Mouse (Mus musculus): ENCODE data around the gene Slc39a11. TPM values are rescaled to one million over a fixed set of nuclear protein-coding genes. Genes with fewer than 3 reads are reported as not detected.
A peak's percentile ranks its signal among the peaks of the same experiment; 100 is the strongest.

Gene Slc39a11
- polyA plus RNA-seq, 1 experiment from 2014 or later = 15.1 TPM

- no peaks in the 10 kb centered on the region for H3K4me1 ChIP-seq (ENCODE audit: insufficient read depth, low read depth, low read length)
- no peak overlapping the region for H3K27ac ChIP-seq (ENCODE audit: low read length)
- TF ChIP-seq EP300 (IDR thresholded peaks at IDR 0.05) = no peak
- no peak for TF ChIP-seq CTCF (IDR thresholded peaks at IDR 0.05)
- ATAC-seq = no peak
- no peaks in the 10 kb centered on the region for H3K27me3 ChIP-seq (replicated peaks; ENCODE audit: insufficient read depth, low read length)
- WGBS = 70% methylated on average over 9 of the region's 9 CpGs
- no peak overlapping the region for H3K9ac ChIP-seq (replicated peaks; ENCODE audit: low read depth)
- H3K9me3 ChIP-seq (ENCODE audit: low read length) = no peaks in the 10 kb centered on the region
- no peak overlapping the region for H3K4me2 ChIP-seq (replicated peaks; ENCODE audit: low read depth, low read length)
- no peak for DNase-seq (ENCODE audit: low spot score)
- no peaks in the 10 kb centered on the region for H3K36me3 ChIP-seq (ENCODE audit: insufficient read depth, low read length)
- no peak overlapping the region for H3K4me3 ChIP-seq (ENCODE audit: low read depth, low read length)
These were observed 224.0 kb downstream of the Slc39a11 start for GRCm38 (mm10) chr11:113425882-113426281.

- Histone ChIP-seq H3K4me1 (ENCODE audit: insufficient read depth, low read depth, low read length) (no peaks in the 10 kb centered on the region), H3K4me2 (replicated peaks; ENCODE audit: low read depth, low read length) (no peak overlapping the region), H3K27me3 (replicated peaks; ENCODE audit: insufficient read depth, low read length) (no peaks in the 10 kb centered on the region), H3K4me3 (ENCODE audit: low read depth, low read length) (no peak overlapping the region), H3K27ac (ENCODE audit: low read length) (no peak overlapping the region), H3K9me3 (ENCODE audit: low read length) (no peaks in the 10 kb centered on the region), H3K36me3 (ENCODE audit: insufficient read depth, low read length) (no peaks in the 10 kb centered on the region), H3K9ac (replicated peaks; ENCODE audit: low read depth) (no peak overlapping the region)
- TF ChIP-seq EP300 (IDR thresholded peaks at IDR 0.05) = no peak
- TF ChIP-seq CTCF (IDR thresholded peaks at IDR 0.05) = no peak
- DNase-seq (ENCODE audit: low spot score) (no peak), ATAC-seq (no peak)
- WGBS = 67% methylated on average over 3 of the region's 3 CpGs
These were observed 224.4 kb downstream of the Slc39a11 start for GRCm38 (mm10) chr11:113425454-113425853.

GRCm38 (mm10) chr11:113424765-113425164 lies 225.1 kb downstream of the Slc39a11 start:
- no peak overlapping the region for H3K4me2 ChIP-seq (replicated peaks; ENCODE audit: low read depth, low read length)
- H3K4me3 ChIP-seq (ENCODE audit: low read depth, low read length) = no peak overlapping the region
- H3K9me3 ChIP-seq (ENCODE audit: low read length) = no peaks in the 10 kb centered on the region
- H3K36me3 ChIP-seq (ENCODE audit: insufficient read depth, low read length) = no peaks in the 10 kb centered on the region
- 81% methylated on average over 3 of the region's 4 CpGs for WGBS
- no peaks in the 10 kb centered on the region for H3K27me3 ChIP-seq (replicated peaks; ENCODE audit: insufficient read depth, low read length)
- DNase-seq (ENCODE audit: low spot score) = peak; percentile 24
- no peak for TF ChIP-seq EP300 (IDR thresholded peaks at IDR 0.05)
- no peak for TF ChIP-seq CTCF (IDR thresholded peaks at IDR 0.05)
- ATAC-seq = no peak; the same call in 1 of the 2 replicates
- no peaks in the 10 kb centered on the region for H3K4me1 ChIP-seq (ENCODE audit: insufficient read depth, low read depth, low read length)
- H3K9ac ChIP-seq (replicated peaks; ENCODE audit: low read depth) = no peak overlapping the region
- no peak overlapping the region for H3K27ac ChIP-seq (ENCODE audit: low read length)

GRCm38 (mm10) chr11:113422598-113422997 lies 227.3 kb downstream of the Slc39a11 start:
- Histone ChIP-seq H3K4me3 (ENCODE audit: low read depth, low read length) (no peak overlapping the region), H3K27me3 (replicated peaks; ENCODE audit: insufficient read depth, low read length) (no peaks in the 10 kb centered on the region), H3K9me3 (ENCODE audit: low read length) (no peaks in the 10 kb centered on the region), H3K9ac (replicated peaks; ENCODE audit: low read depth) (no peak overlapping the region), H3K4me2 (replicated peaks; ENCODE audit: low read depth, low read length) (no peak overlapping the region), H3K36me3 (ENCODE audit: insufficient read depth, low read length) (no peaks in the 10 kb centered on the region), H3K27ac (ENCODE audit: low read length) (no peak overlapping the region), H3K4me1 (ENCODE audit: insufficient read depth, low read depth, low read length) (no peaks in the 10 kb centered on the region)
- ATAC-seq (no peak), DNase-seq (ENCODE audit: low spot score) (no peak)
- TF ChIP-seq EP300 (IDR thresholded peaks at IDR 0.05) (no peak), CTCF (IDR thresholded peaks at IDR 0.05) (no peak)
- WGBS = 87% methylated on average over 7 of the region's 7 CpGs

GRCm38 (mm10) chr11:113418921-113419655 lies 230.8 kb downstream of the Slc39a11 start:
- Histone ChIP-seq H3K4me1 (ENCODE audit: insufficient read depth, low read depth, low read length) (no peaks in the 10 kb centered on the region), H3K9me3 (ENCODE audit: low read length) (no peaks in the 10 kb centered on the region), H3K4me2 (replicated peaks; ENCODE audit: low read depth, low read length) (no peak overlapping the region), H3K36me3 (ENCODE audit: insufficient read depth, low read length) (no peaks in the 10 kb centered on the region), H3K27me3 (replicated peaks; ENCODE audit: insufficient read depth, low read length) (no peaks in the 10 kb centered on the region), H3K4me3 (ENCODE audit: low read depth, low read length) (no peak overlapping the region), H3K27ac (ENCODE audit: low read length) (no peak overlapping the region), H3K9ac (replicated peaks; ENCODE audit: low read depth) (no peak overlapping the region)
- 76% methylated on average over 15 of the region's 15 CpGs for WGBS
- no peak for TF ChIP-seq CTCF (IDR thresholded peaks at IDR 0.05)
- TF ChIP-seq EP300 (IDR thresholded peaks at IDR 0.05) = no peak
- no peak for DNase-seq (ENCODE audit: low spot score)
- ATAC-seq = no peak

- H3K4me2 ChIP-seq (replicated peaks; ENCODE audit: low read depth, low read length) = no peak overlapping the region
- WGBS = 90% methylated on average over 4 of the region's 4 CpGs
- H3K9ac ChIP-seq (replicated peaks; ENCODE audit: low read depth) = no peak overlapping the region
- H3K4me3 ChIP-seq (ENCODE audit: low read depth, low read length) = no peak overlapping the region
- H3K36me3 ChIP-seq (ENCODE audit: insufficient read depth, low read length) = no peaks in the 10 kb centered on the region
- no peaks in the 10 kb centered on the region for H3K27me3 ChIP-seq (replicated peaks; ENCODE audit: insufficient read depth, low read length)
- H3K27ac ChIP-seq (ENCODE audit: low read length) = no peak overlapping the region
- no peaks in the 10 kb centered on the region for H3K4me1 ChIP-seq (ENCODE audit: insufficient read depth, low read depth, low read length)
- ATAC-seq (no peak), DNase-seq (ENCODE audit: low spot score) (no peak)
- peak; percentile 35 for TF ChIP-seq CTCF (IDR thresholded peaks at IDR 0.05)
- TF ChIP-seq EP300 (IDR thresholded peaks at IDR 0.05) = no peak
- no peaks in the 10 kb centered on the region for H3K9me3 ChIP-seq (ENCODE audit: low read length)
These were observed 231.9 kb downstream of the Slc39a11 start for GRCm38 (mm10) chr11:113417948-113418347.

Data from lung, postnatal 0 days (tissue).